Mouse (Mus musculus): ENCODE measurements around the gene Pole4. TPM values are rescaled to one million over a fixed set of nuclear protein-coding genes. Genes with fewer than 3 reads are reported as not detected.

The Pole4 gene
- total and polyA plus RNA-seq, 3 experiments: 32.3 to 81.1 (median 58.8) TPM

GRCm38 (mm10) chr6:82603228-82603627, 101.9 kb downstream of the Pole4 start:
- DNase-seq (ENCODE audit: low spot score) (no peak), ATAC-seq (ENCODE audit: extremely low read depth, insufficient number of reproducible peaks, low FRiP score, poor library complexity, severe bottlenecking) (no peak)
- Histone ChIP-seq H3K9me3 (replicated peaks) (no peaks in the 10 kb centered on the region), H3K4me3 (ENCODE audit: low read depth, low read length) (no peak overlapping the region), H3K4me1 (ENCODE audit: insufficient read depth, low read depth, low read length) (no peaks in the 10 kb centered on the region), H3K27me3 (ENCODE audit: insufficient read depth, low read length) (no peaks in the 10 kb centered on the region), H3K36me3 (replicated peaks) (no peaks in the 10 kb centered on the region)
- TF ChIP-seq TAL1 (conservative IDR thresholded peaks at IDR 0.05; ENCODE audit: low read depth, low read length) (no peak), GATA1 (IDR thresholded peaks at IDR 0.05; ENCODE audit: borderline replicate concordance, low read length) (no peak), POLR2AphosphoS5 (IDR thresholded peaks at IDR 0.05; ENCODE audit: insufficient replicate concordance, low read depth, low read length) (no peak), GATA2 (IDR thresholded peaks at IDR 0.05; ENCODE audit: borderline replicate concordance, low read depth, low read length) (no peak), CTCF (IDR thresholded peaks at IDR 0.05; ENCODE audit: low read depth, low read length) (no peak)

- no peak overlapping the region for H3K4me3 ChIP-seq (ENCODE audit: low read depth, low read length)
- ATAC-seq (ENCODE audit: extremely low read depth, insufficient number of reproducible peaks, low FRiP score, poor library complexity, severe bottlenecking) (no peak), DNase-seq (ENCODE audit: low spot score) (no peak)
- no peaks in the 10 kb centered on the region for H3K4me1 ChIP-seq (ENCODE audit: insufficient read depth, low read depth, low read length)
- no peak for TF ChIP-seq GATA2 (IDR thresholded peaks at IDR 0.05; ENCODE audit: borderline replicate concordance, low read depth, low read length)
- TF ChIP-seq GATA1 (IDR thresholded peaks at IDR 0.05; ENCODE audit: borderline replicate concordance, low read length): no peak
- no peak for TF ChIP-seq CTCF (IDR thresholded peaks at IDR 0.05; ENCODE audit: low read depth, low read length)
- no peak for TF ChIP-seq POLR2AphosphoS5 (IDR thresholded peaks at IDR 0.05; ENCODE audit: insufficient replicate concordance, low read depth, low read length)
- no peak for TF ChIP-seq TAL1 (conservative IDR thresholded peaks at IDR 0.05; ENCODE audit: low read depth, low read length)
- H3K9me3 ChIP-seq (replicated peaks): no peaks in the 10 kb centered on the region
- H3K36me3 ChIP-seq (replicated peaks): no peaks in the 10 kb centered on the region
- H3K27me3 ChIP-seq (ENCODE audit: insufficient read depth, low read length): no peaks in the 10 kb centered on the region
Observed at GRCm38 (mm10) chr6:82595461-82596090, 109.6 kb downstream of the Pole4 start.

- no peak for DNase-seq (ENCODE audit: low spot score)
- Histone ChIP-seq H3K36me3 (replicated peaks) (no peaks in the 10 kb centered on the region), H3K9me3 (replicated peaks) (no peaks in the 10 kb centered on the region), H3K4me3 (ENCODE audit: low read depth, low read length) (no peak overlapping the region), H3K4me1 (ENCODE audit: insufficient read depth, low read depth, low read length) (no peaks in the 10 kb centered on the region), H3K27me3 (ENCODE audit: insufficient read depth, low read length) (no peaks in the 10 kb centered on the region; the same call in 1 of the 2 replicates)
- no peak for ATAC-seq (ENCODE audit: extremely low read depth, insufficient number of reproducible peaks, low FRiP score, poor library complexity, severe bottlenecking)
- TF ChIP-seq POLR2AphosphoS5 (IDR thresholded peaks at IDR 0.05; ENCODE audit: insufficient replicate concordance, low read depth, low read length) (no peak), CTCF (IDR thresholded peaks at IDR 0.05; ENCODE audit: low read depth, low read length) (no peak), TAL1 (conservative IDR thresholded peaks at IDR 0.05; ENCODE audit: low read depth, low read length) (no peak), GATA1 (IDR thresholded peaks at IDR 0.05; ENCODE audit: borderline replicate concordance, low read length) (no peak), GATA2 (IDR thresholded peaks at IDR 0.05; ENCODE audit: borderline replicate concordance, low read depth, low read length) (no peak)
Observed at GRCm38 (mm10) chr6:82589387-82589786, 115.8 kb downstream of the Pole4 start.

GRCm38 (mm10) chr6:82585396-82585795, 119.8 kb downstream of the Pole4 start:
- no peaks in the 10 kb centered on the region for H3K9me3 ChIP-seq (replicated peaks)
- no peak for DNase-seq (ENCODE audit: low spot score)
- H3K4me3 ChIP-seq (ENCODE audit: low read depth, low read length): no peak overlapping the region
- H3K27me3 ChIP-seq (ENCODE audit: insufficient read depth, low read length): no peaks in the 10 kb centered on the region; the same call in 1 of the 2 replicates
- H3K4me1 ChIP-seq (ENCODE audit: insufficient read depth, low read depth, low read length): no peaks in the 10 kb centered on the region
- TF ChIP-seq GATA2 (IDR thresholded peaks at IDR 0.05; ENCODE audit: borderline replicate concordance, low read depth, low read length) (no peak), CTCF (IDR thresholded peaks at IDR 0.05; ENCODE audit: low read depth, low read length) (no peak), POLR2AphosphoS5 (IDR thresholded peaks at IDR 0.05; ENCODE audit: insufficient replicate concordance, low read depth, low read length) (no peak), TAL1 (conservative IDR thresholded peaks at IDR 0.05; ENCODE audit: low read depth, low read length) (no peak), GATA1 (IDR thresholded peaks at IDR 0.05; ENCODE audit: borderline replicate concordance, low read length) (no peak)
- no peak for ATAC-seq (ENCODE audit: extremely low read depth, insufficient number of reproducible peaks, low FRiP score, poor library complexity, severe bottlenecking)
- H3K36me3 ChIP-seq (replicated peaks): no peaks in the 10 kb centered on the region

- Histone ChIP-seq H3K4me1 (ENCODE audit: insufficient read depth, low read depth, low read length) (no peaks in the 10 kb centered on the region), H3K36me3 (replicated peaks) (no peaks in the 10 kb centered on the region), H3K27me3 (ENCODE audit: insufficient read depth, low read length) (no peaks in the 10 kb centered on the region), H3K4me3 (ENCODE audit: low read depth, low read length) (no peak overlapping the region), H3K9me3 (replicated peaks) (no peaks in the 10 kb centered on the region)
- TF ChIP-seq CTCF (IDR thresholded peaks at IDR 0.05; ENCODE audit: low read depth, low read length) (no peak), GATA2 (IDR thresholded peaks at IDR 0.05; ENCODE audit: borderline replicate concordance, low read depth, low read length) (no peak), GATA1 (IDR thresholded peaks at IDR 0.05; ENCODE audit: borderline replicate concordance, low read length) (no peak), TAL1 (conservative IDR thresholded peaks at IDR 0.05; ENCODE audit: low read depth, low read length) (no peak), POLR2AphosphoS5 (IDR thresholded peaks at IDR 0.05; ENCODE audit: insufficient replicate concordance, low read depth, low read length) (no peak)
- no peak for DNase-seq (ENCODE audit: low spot score)
- peak; percentile 70 for ATAC-seq (ENCODE audit: extremely low read depth, insufficient number of reproducible peaks, low FRiP score, poor library complexity, severe bottlenecking)
Observed at GRCm38 (mm10) chr6:82575445-82575844, 129.7 kb downstream of the Pole4 start.

Other genes with a start within 250 kb of the Pole4 start
- gene Hk2, start 69.1 kb upstream of the Pole4 start, total RNA-seq (2014; fragmentation: Nextera tagmentation): 42.9 and 52.4 TPM in 2 replicates
- gene Hk2, start 69.1 kb upstream of the Pole4 start, total RNA-seq (2017): 73.8 and 90.2 TPM in 2 replicates
- gene Hk2, start 69.1 kb upstream of the Pole4 start, polyA plus RNA-seq (2012): 6.6 and 8.2 TPM in 2 replicates
- gene Sema4f, start 234.4 kb upstream of the Pole4 start, total RNA-seq (2014; fragmentation: Nextera tagmentation): not detected in 2 replicates
- gene Sema4f, start 234.4 kb upstream of the Pole4 start, total RNA-seq (2017): 0.11 TPM in 1 of 2 replicates, not detected in the other
- not detected in 2 replicates for gene Sema4f, start 234.4 kb upstream of the Pole4 start, polyA plus RNA-seq (2012)
- gene M1ap, start 241.5 kb upstream of the Pole4 start, total RNA-seq (2014; fragmentation: Nextera tagmentation): 6.7 and 12.3 TPM in 2 replicates
- 3.3 and 3.5 TPM in 2 replicates for gene M1ap, start 241.5 kb upstream of the Pole4 start, total RNA-seq (2017)
- gene M1ap, start 241.5 kb upstream of the Pole4 start, polyA plus RNA-seq (2012): 7.4 and 8.2 TPM in 2 replicates